Mouse (Mus musculus) heart, postnatal 36 days (tissue): ENCODE results near the gene Napepld. TPM values are rescaled to one million over a fixed set of nuclear protein-coding genes. Genes with fewer than 3 reads are reported as not detected.

ENCODE experiments used
- total RNA-seq, 2 experiments: library from RNA; stranded (reverse); gene quantifications; 2 replicates each; pipeline ENCODE4 v1.2.3; 2021

Gene Napepld
- total RNA-seq, 2 experiments from 2014 or later, result 4.3 to 5.4 TPM

Other genes starting within 250 kb of the Napepld start
- 1 to 10 TPM; 2.7 to 3.5 TPM for gene Lrrc17, start 157.8 kb downstream of the Napepld start, total RNA-seq
- not detected for gene Fbxl13, start 55.8 kb downstream of the Napepld start, total RNA-seq
- gene Armc10, start 55.6 kb downstream of the Napepld start, total RNA-seq, result 1 to 10 TPM; 8.1 to 9.5 TPM
- gene Pmpcb, start 35.7 kb upstream of the Napepld start, total RNA-seq, result 100 to 1,000 TPM; 243 to 264 TPM
- 10 to 100 TPM; 21.2 to 22.8 TPM for gene Dnajc2, start 83.9 kb upstream of the Napepld start, total RNA-seq
- gene Psmc2, start 83.9 kb upstream of the Napepld start, total RNA-seq, result 100 to 1,000 TPM in 1 of 2 experiments, 10 to 100 TPM in 1; 98.9 to 103 TPM
- gene Slc26a5, start 164.2 kb upstream of the Napepld start, total RNA-seq, result not detected